Mouse (Mus musculus) neural tube, embryonic 15.5 days (tissue): Measurements from ENCODE around the gene Pwwp2b. TPM values are rescaled to one million over a fixed set of nuclear protein-coding genes. Genes with fewer than 3 reads are reported as not detected.

Source experiments
- polyA plus RNA-seq: library from polyadenylated mRNA; unstranded; fragments of >200 nt; fragmentation: Nextera tagmentation; extraction: Ambion mirVana; gene quantifications from 2 replicates; pipeline ENCODE4 v1.2.1, GENCODE M21; 2015

The Pwwp2b gene
- polyA plus RNA-seq, 1 experiment from 2014 or later: 5.8 TPM

Other genes with a start within 250 kb of the Pwwp2b start
- gene Dpysl4, start 162.5 kb upstream of the Pwwp2b start, polyA plus RNA-seq: 153 and 181 TPM in 2 replicates
- gene Lrrc27, start 35.5 kb upstream of the Pwwp2b start, polyA plus RNA-seq: 4.4 and 5.1 TPM in 2 replicates
- gene Stk32c, start 35.2 kb upstream of the Pwwp2b start, polyA plus RNA-seq: 2.5 TPM in 2 replicates
- 18.4 and 20.9 TPM in 2 replicates for gene Inpp5a, start 140.6 kb downstream of the Pwwp2b start, polyA plus RNA-seq